Comparison of ENCODE assay signal across 11 mouse cellular contexts in the genomic region with DNA sequence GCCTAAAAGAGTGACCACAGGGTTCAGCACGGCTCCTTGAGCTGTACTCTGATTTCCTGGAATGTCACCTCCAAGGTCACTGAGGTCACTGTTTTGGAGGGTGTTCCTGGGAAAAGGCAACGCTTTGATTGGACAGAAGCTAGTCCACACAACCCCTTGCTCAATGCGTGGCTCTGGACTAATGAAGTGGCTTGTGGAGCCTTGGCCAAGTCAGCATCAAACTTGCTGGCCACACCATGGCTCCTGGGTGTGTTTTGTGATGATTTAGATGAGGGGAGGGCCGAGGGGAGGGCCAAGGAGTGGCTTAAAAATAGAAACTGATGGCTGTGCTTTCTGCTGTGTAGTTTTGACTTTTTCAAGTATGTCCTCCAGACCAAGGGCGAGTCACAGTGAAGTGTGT. TPM values are rescaled to one million over a fixed set of nuclear protein-coding genes. Genes with fewer than 3 reads are reported as not detected.
DNase-seq lines count a peak whose midpoint lies in the region; TF ChIP-seq lines count a peak whose summit lies in the region.
"Had no signal": no experiment of that assay in that cellular context is flagged by ENCODE, and none has a peak within 500 bp of the region (broad histone marks: within the 10 kb centered on the region; RNA-seq: fewer than 3 reads in every experiment).

No protein-coding gene starts in this region.

- no peaks in the 10 kb centered on the region for H3K9me3 ChIP-seq in midbrain, embryonic 10.5 days (replicated peaks)
- H3K9me3 ChIP-seq: embryonic facial prominence, embryonic 13.5 days; limb, embryonic 12.5 days had no signal

- peaks cover 8% of the 10 kb centered on the region; the same call in 1 of the 2 replicates for H3K4me1 ChIP-seq in midbrain, embryonic 10.5 days
- H3K4me1 ChIP-seq: embryonic facial prominence, embryonic 13.5 days; limb, embryonic 12.5 days had no signal

- intact Hi-C loops in gastrocnemius, adult 2 months (cut with DNase I), result no loop called here

- H3K4me3 ChIP-seq in gastrocnemius, adult 2 months, result no peak overlapping the region
- no peak overlapping the region for H3K4me3 ChIP-seq in midbrain, embryonic 10.5 days
- H3K4me3 ChIP-seq: embryonic facial prominence, embryonic 13.5 days; limb, embryonic 12.5 days had no signal

- TF ChIP-seq CTCF in gastrocnemius, adult 2 months (IDR thresholded peaks at IDR 0.05), result no peak

- H3K27ac ChIP-seq in gastrocnemius, adult 2 months, result peak overlapping the region; percentile 61
- no peak overlapping the region for H3K27ac ChIP-seq in midbrain, embryonic 10.5 days (replicated peaks)
- H3K27ac ChIP-seq: embryonic facial prominence, embryonic 13.5 days; limb, embryonic 12.5 days had no signal

- WGBS in midbrain, embryonic 10.5 days, result 69% methylated on average over 5 of the region's 5 CpGs

- H3K36me3 ChIP-seq in midbrain, embryonic 10.5 days, result no peaks in the 10 kb centered on the region
- H3K36me3 ChIP-seq: embryonic facial prominence, embryonic 13.5 days; limb, embryonic 12.5 days had no signal

- no peaks in the 10 kb centered on the region for H3K27me3 ChIP-seq in midbrain, embryonic 10.5 days (ENCODE audit: low read depth, poor library complexity, severe bottlenecking)
- H3K27me3 ChIP-seq: embryonic facial prominence, embryonic 13.5 days; limb, embryonic 12.5 days had no signal

- DNase-seq in gastrocnemius, adult 2 months, result peak; percentile 61
- DNase-seq in gastrocnemius, postnatal 4 days (ENCODE audit: low spot score in 2 of 2), result no peak
- DNase-seq in fibroblast of lung, adult 2 months (ENCODE audit: low read depth), result peak; percentile 58
- peak; percentile 27 for DNase-seq in heart, postnatal 4 days
- DNase-seq in lung, postnatal 25 days (ENCODE audit: low spot score), result peak; percentile 82
- DNase-seq in midbrain, embryonic 10.5 days (ENCODE audit: low spot score), result no peak
- no peak for DNase-seq in layer of hippocampus, postnatal 36 days
- DNase-seq in layer of hippocampus, postnatal 25 days (ENCODE audit: extremely low spot score in 1 of 2, low spot score in 1 of 2), result no peak
- DNase-seq: right cerebral cortex, postnatal 4 days had no signal

RNA-seq across cellular contexts. Expression of gene Heg1, which starts 24.0 kb away (rescaled TPM):
- 10 to 100 TPM; 30.4 to 43.3 TPM for total RNA-seq in gastrocnemius, adult 2 months (2021)
- 10 to 100 TPM; 88.4 to 99.3 TPM for total RNA-seq in gastrocnemius, postnatal 4 days (2021)
- total RNA-seq in heart, postnatal 4 days (2021), result 100 to 1,000 TPM; 226 to 240 TPM
- polyA plus RNA-seq in midbrain, embryonic 10.5 days (2016; fragmentation: Nextera tagmentation; extraction: Ambion mirVana), result 34.3 and 45.7 TPM in 2 replicates
- 10 to 100 TPM; 21.8 to 26.4 TPM for total RNA-seq in layer of hippocampus, postnatal 36 days (2021)
- total RNA-seq in layer of hippocampus, postnatal 25 days (2021), result 10 to 100 TPM; 20.5 to 27.8 TPM

Comparison
In these comparisons a context has a peak if more than half of its experiments do, and no peak if none do; other contexts are left out.
1. DNase-seq: peak in gastrocnemius, adult 2 months (single experiment), fibroblast of lung, adult 2 months (single experiment), heart, postnatal 4 days (single experiment) and lung, postnatal 25 days (single experiment); none in gastrocnemius, postnatal 4 days (0 of 2), midbrain, embryonic 10.5 days (single experiment), layer of hippocampus, postnatal 36 days (0 of 2) and layer of hippocampus, postnatal 25 days (0 of 2).